Mouse (Mus musculus) testis, adult 2 months (tissue): ENCODE measurements around the gene Zfp709. TPM values are rescaled to one million over a fixed set of nuclear protein-coding genes. Genes with fewer than 3 reads are reported as not detected.
"Not testable (repeated sequence)": the region's sequence is repeated elsewhere in the genome, so short reads cannot be mapped to it uniquely, and the experiment has no call there.

Source experiments
- H3K27ac ChIP-seq: fragments of 200-500 bp; 2 replicates; pipeline ENCODE4 v1.5.1; 2012; ENCODE audit warnings: low read depth, low read length; ENCODE audit not compliant: control insufficient read depth, insufficient read depth
- H3K27me3 ChIP-seq: fragments of 200-500 bp; 2 replicates; pipeline ENCODE4 v1.6.1; 2012; ENCODE audit warnings: mild to moderate bottlenecking, low read length, moderate library complexity; ENCODE audit not compliant: control insufficient read depth, insufficient read depth
- H3K36me3 ChIP-seq: fragments of 200-500 bp; 2 replicates; pipeline ENCODE4 v1.6.1; 2012; ENCODE audit warnings: mild to moderate bottlenecking, low read length; ENCODE audit not compliant: control insufficient read depth, insufficient read depth
- H3K4me1 ChIP-seq: fragments of 200-500 bp; 2 replicates; pipeline ENCODE4 v1.6.1; 2012; ENCODE audit warnings: low read length; ENCODE audit not compliant: control insufficient read depth, insufficient read depth
- H3K4me3 ChIP-seq: fragments of 200-500 bp; 2 replicates; pipeline ENCODE4 v1.5.1; 2012; ENCODE audit warnings: low read depth, mild to moderate bottlenecking, low read length, moderate library complexity, mixed read lengths; ENCODE audit not compliant: control insufficient read depth
- CTCF ChIP-seq: fragments of 200-500 bp; IDR thresholded peaks from 2 replicates; pipeline ENCODE4 v1.5.1; 2012; ENCODE audit warnings: low read depth, mild to moderate bottlenecking, inconsistent platforms, low read length, moderate library complexity; ENCODE audit not compliant: control insufficient read depth, insufficient read depth, insufficient replicate concordance
- POLR2A ChIP-seq: fragments of 200-500 bp; IDR thresholded peaks from 2 replicates; pipeline ENCODE4 v1.6.1; 2012; ENCODE audit warnings: low read depth, mild to moderate bottlenecking, inconsistent platforms, low read length, moderate library complexity; ENCODE audit not compliant: control insufficient read depth
- polyA plus RNA-seq: library from polyadenylated mRNA; depleted of rRNA; stranded (reverse); fragments of >200 nt; gene quantifications from 2 replicates; pipeline ENCODE4 v1.2.3, GENCODE M21; 2012

Gene Zfp709
- polyA plus RNA-seq, 1 experiment = 0.25 TPM

- no peak for TF ChIP-seq CTCF
Measured at GRCm38 (mm10) chr8:71912286-71912685, 30.5 kb downstream of the Zfp709 start.

GRCm38 (mm10) chr8:71922567-71923401, 41.0 kb downstream of the Zfp709 start:
- H3K36me3 ChIP-seq = no peaks in the 10 kb centered on the region
- H3K4me3 ChIP-seq = peak overlapping the region; percentile 99
- TF ChIP-seq CTCF (no peak), POLR2A (peak; percentile 94)
- H3K4me1 ChIP-seq = no peaks in the 10 kb centered on the region; the same call in 1 of the 2 replicates
- peak overlapping the region; percentile 97 for H3K27ac ChIP-seq
- no peaks in the 10 kb centered on the region for H3K27me3 ChIP-seq

More at GRCm38 (mm10) chr8:71912286-71912685, 30.5 kb downstream of the Zfp709 start:
- no peaks in the 10 kb centered on the region for H3K36me3 ChIP-seq
- no peaks in the 10 kb centered on the region for H3K27me3 ChIP-seq
- H3K27ac ChIP-seq = no peak overlapping the region
- H3K4me3 ChIP-seq = no peak overlapping the region
- no peaks in the 10 kb centered on the region for H3K4me1 ChIP-seq

- no peaks in the 10 kb centered on the region; the same call in 1 of the 2 replicates for H3K4me1 ChIP-seq
- 0 out of 2 replicates have a peak, but pooled peaks cover 2% of the 10 kb centered on the region for H3K36me3 ChIP-seq
- H3K27me3 ChIP-seq = no peaks in the 10 kb centered on the region
- no peak for TF ChIP-seq POLR2A
- TF ChIP-seq CTCF = no peak
- H3K27ac ChIP-seq = no peak overlapping the region
- H3K4me3 ChIP-seq = no peak overlapping the region
Measured at GRCm38 (mm10) chr8:71925791-71926190, 44.0 kb downstream of the Zfp709 start.

GRCm38 (mm10) chr8:71926551-71926950, 44.7 kb downstream of the Zfp709 start:
- Histone ChIP-seq H3K4me3 (no peak overlapping the region), H3K36me3 (0 out of 2 replicates have a peak, but pooled peaks cover 2% of the 10 kb centered on the region), H3K27ac (no peak overlapping the region), H3K27me3 (no peaks in the 10 kb centered on the region), H3K4me1 (no peaks in the 10 kb centered on the region; the same call in 1 of the 2 replicates)
- no peak for TF ChIP-seq CTCF
- TF ChIP-seq POLR2A = no peak

GRCm38 (mm10) chr8:71927779-71928178, 46.0 kb downstream of the Zfp709 start:
- H3K4me1 ChIP-seq = no peaks in the 10 kb centered on the region
- H3K36me3 ChIP-seq = 0 out of 2 replicates have a peak, but pooled peaks cover 2% of the 10 kb centered on the region
- no peaks in the 10 kb centered on the region for H3K27me3 ChIP-seq
- TF ChIP-seq CTCF = no peak
- no peak for TF ChIP-seq POLR2A
- H3K4me3 ChIP-seq = no peak overlapping the region
- H3K27ac ChIP-seq = no peak overlapping the region

GRCm38 (mm10) chr8:71938037-71938436, 56.2 kb downstream of the Zfp709 start:
- not testable (repeated sequence) for H3K36me3 ChIP-seq, H3K27ac ChIP-seq, H3K4me3 ChIP-seq, H3K27me3 ChIP-seq, H3K4me1 ChIP-seq

GRCm38 (mm10) chr8:71940293-71941208, 58.7 kb downstream of the Zfp709 start:
- no peaks in the 10 kb centered on the region for H3K27me3 ChIP-seq
- TF ChIP-seq POLR2A = no peak
- no peak for TF ChIP-seq CTCF
- no peaks in the 10 kb centered on the region for H3K36me3 ChIP-seq
- H3K4me1 ChIP-seq = no peaks in the 10 kb centered on the region
- no peak overlapping the region for H3K27ac ChIP-seq
- no peak overlapping the region for H3K4me3 ChIP-seq
